Mouse (Mus musculus): ENCODE results near the gene Dpp9.
A peak's percentile ranks its signal among the peaks of the same experiment; 100 is the strongest.
"Not testable (repeated sequence)": the region's sequence is repeated elsewhere in the genome, so short reads cannot be mapped to it uniquely, and the experiment has no call there.

Gene Dpp9

DNA sequence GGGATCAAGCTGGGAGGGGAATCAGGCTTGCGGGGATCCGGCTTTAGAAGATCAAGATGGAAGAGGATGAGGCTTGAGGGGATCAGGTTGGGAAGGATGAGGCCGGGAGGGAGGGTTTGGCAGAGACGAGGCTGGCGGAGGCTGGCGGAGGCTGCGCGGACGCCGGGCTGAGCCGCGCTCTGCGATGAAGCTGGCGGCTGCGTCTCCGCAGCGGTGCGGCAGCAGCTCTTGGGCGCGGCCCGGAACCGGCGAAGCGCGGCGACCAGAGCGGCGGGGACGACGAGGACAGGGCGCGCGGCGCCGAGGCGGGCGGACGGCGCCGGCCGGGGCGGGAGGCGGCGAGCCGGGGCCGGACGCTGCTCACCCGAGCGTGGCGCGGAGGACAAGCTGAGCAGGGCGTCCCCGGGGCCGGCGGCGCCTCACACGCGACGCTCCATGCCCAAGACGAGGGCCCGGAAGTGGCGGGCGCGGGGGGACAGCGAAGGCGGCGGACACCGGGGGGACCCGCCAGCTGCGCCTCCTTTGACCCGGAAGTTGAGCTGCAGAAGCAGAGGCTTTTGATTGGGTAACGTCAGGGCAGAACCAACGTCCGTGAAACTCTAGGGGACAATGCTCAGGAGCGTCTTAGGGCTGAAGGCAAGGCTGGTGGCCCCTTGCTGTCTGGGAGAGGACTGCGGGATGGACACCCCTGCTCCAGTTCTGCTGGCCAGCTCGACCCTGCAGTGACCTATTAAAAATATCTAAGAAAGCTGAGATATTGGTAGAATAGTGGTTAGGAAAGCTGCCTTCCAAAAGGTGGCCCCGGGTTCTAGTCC lies at the start of gene Dpp9:
TSS of gene Dpp9 (minus strand) at position 529 of the 815 bp plus-strand sequence.
- peak; percentile 89 to 91 for DNase-seq

DNA sequence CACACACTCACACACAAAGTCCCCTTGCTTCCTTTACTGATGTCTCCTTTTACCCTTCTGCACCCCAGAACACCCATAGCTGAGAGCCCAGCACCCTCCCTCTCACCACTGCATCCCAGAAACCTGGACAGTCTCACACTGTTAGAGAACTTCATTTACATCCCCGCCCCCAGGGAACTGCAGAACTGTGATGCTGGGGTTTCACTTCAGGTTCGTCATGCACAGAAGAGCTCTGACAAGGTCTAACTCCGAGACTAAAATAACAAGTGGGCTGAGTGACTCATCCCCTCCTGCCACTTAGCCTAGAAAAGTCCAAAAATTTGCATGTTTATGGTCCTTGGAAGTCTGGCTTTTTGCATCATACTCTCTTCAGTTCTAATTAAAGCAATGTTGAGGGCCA lies 47.6 kb upstream of the Dpp9 start:
- no peak for DNase-seq

GRCm38 (mm10) chr17:56265869-56266268 lies 47.2 kb upstream of the Dpp9 start:
- DNase-seq: no peak

GRCm38 (mm10) chr17:56265011-56265410 lies 46.3 kb upstream of the Dpp9 start:
- no peak for DNase-seq

DNA sequence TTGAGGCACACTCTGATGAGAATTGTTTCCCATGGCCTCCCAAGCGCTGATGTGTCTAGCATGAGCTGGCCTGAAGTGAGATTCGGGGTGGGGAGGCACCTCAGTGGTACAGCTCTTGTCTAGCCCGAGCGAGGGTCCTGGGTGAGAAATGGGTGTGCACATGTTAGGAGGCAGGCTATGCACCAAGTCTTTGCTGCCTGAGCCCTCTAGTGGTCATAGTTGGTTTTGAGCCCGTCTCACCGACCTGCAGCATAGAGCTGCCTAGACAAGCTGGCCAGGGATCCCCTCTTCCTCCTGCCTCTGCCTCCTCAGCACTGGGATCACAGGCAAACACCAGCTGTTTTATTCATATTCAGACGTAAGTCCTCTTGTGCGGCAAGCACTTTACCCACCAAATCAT lies 45.3 kb upstream of the Dpp9 start:
- peak; percentile 90 for DNase-seq

- DNase-seq: no peak
These were observed 44.0 kb upstream of the Dpp9 start for GRCm38 (mm10) chr17:56262645-56263094.

DNA sequence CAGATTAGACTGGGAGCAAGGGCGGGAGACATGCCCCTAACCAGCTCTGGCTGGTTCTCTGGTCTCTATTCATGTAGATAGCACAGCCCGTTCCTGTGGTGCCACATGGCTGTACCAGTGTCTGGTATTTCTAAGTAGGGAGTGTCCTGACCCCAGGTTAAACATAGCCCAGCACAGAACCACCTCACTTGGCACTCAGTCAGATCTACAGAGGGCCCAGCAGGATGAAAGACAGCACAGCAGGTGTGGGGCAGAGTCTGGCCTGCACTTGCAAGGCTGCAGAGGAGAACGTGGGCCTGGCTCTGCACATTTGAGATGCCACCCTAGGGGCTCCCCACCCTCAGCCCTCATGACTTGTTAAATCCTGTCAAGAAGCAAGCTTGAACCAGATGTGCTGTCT lies 42.5 kb upstream of the Dpp9 start:
- DNase-seq: peak in 1 of 2 experiments; percentile 23

- DNase-seq: no peak
These were observed 40.8 kb upstream of the Dpp9 start for GRCm38 (mm10) chr17:56259301-56260037.

DNA sequence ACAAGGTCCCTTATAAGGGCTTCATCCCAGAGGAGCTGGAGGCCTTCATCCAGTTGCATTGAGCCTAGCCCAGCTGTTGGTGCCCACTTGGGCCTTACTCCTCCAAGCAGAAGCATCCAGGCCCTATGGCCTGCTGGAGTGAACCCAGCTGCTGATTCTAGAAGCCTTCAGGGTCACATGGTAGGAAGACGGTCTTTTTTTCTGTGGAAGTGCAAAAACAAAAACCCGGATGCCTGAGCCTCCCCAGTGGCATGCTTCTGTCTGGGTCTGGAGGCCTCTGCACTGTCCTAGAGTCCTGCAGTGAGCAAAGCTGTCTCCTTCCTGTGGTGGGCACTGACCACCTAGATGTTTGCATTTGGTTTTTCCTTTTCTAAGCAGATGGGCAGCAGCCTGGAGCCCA lies 40.1 kb upstream of the Dpp9 start:
- not testable (repeated sequence) for DNase-seq

DNA sequence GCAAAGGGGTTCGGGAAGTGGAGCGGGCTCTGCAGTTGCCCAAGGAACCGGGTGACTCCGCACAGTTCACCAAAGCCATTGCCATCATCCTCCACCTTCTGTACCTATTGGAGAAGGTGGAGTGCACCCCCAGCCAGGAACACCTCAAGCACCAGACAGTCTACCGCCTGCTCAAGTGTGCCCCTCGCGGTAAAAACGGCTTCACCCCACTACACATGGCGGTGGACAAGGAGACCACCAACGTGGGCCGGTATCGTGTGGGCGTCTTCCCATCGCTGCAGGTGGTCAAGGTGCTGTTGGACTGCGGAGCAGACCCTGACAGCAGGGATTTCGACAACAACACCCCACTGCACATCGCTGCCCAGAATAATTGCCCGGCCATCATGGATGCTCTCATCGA lies 39.6 kb upstream of the Dpp9 start:
- DNase-seq: not testable (repeated sequence)

- peak in 1 of 2 experiments; percentile 49 for DNase-seq
These were observed 38.6 kb upstream of the Dpp9 start for GRCm38 (mm10) chr17:56257181-56257894.

GRCm38 (mm10) chr17:56256239-56256881 lies 37.7 kb upstream of the Dpp9 start, which contains the start of gene Fem1a:
TSS of gene Fem1a (plus strand) at chr17:56256810.
- DNase-seq: peak; percentile 91 to 94

DNA sequence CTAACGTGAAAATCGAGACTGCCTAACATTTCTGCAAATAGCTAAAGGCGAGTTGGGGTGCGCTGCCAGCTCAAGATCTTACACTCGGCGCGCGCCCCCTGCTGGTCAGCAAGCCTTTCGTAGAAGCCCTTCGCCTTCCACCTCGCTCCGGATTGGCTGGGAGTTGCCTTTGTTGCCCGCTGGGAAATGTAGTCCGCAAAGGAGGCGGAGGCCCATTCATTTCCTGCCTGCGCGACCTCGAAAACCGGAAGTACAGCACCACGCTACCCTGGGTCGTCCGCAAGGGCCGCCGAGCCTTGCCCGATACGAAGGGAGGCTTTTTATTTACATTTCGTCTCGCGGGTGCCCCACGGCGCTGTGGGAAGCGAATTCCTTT lies 37.1 kb upstream of the Dpp9 start:
- DNase-seq: peak; percentile 100

DNA sequence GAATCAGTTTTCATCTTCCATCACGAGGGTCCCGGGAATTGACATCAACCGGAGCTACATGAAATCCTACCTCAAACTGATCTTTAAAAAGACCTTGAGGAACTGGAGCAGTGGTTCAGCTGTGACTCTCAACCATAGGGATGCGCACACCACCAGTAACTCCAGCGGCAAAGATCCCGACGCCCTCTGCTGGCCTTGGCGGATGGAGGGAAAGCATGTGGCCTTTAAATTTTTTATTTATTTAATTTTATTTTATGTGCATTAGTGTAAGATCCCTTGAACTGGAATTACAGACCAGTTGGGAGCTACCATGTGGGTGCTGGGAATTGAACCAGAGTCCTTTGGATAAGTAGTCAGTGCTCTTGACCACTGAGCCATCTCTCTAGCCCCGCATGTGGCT lies 36.7 kb upstream of the Dpp9 start:
- peak; percentile 72 to 79 for DNase-seq

- no peak for DNase-seq
These were observed 36.0 kb upstream of the Dpp9 start for GRCm38 (mm10) chr17:56254695-56255094.

GRCm38 (mm10) chr17:56251136-56251829 lies 32.6 kb upstream of the Dpp9 start:
- DNase-seq: peak; percentile 82 to 90

DNA sequence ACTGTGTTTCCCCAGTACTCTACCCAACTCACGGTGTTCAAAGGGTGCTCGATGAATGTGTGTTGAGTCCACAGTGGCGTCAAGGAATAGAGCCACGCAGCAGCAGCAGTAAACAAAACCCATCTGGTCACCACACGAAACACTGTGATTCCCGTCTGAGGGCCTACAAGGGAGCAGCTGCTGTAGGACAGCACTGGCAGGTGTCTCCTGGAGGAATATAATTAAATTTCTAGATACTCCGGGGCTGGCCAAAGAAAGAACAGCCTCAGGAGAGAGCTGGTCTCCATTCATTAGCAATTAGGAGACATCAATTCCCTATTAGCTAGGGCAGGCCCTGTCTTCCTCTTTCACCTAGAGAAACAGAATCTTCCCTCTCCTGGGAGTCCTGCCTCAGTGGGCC lies 26.9 kb upstream of the Dpp9 start:
- DNase-seq: no peak

DNA sequence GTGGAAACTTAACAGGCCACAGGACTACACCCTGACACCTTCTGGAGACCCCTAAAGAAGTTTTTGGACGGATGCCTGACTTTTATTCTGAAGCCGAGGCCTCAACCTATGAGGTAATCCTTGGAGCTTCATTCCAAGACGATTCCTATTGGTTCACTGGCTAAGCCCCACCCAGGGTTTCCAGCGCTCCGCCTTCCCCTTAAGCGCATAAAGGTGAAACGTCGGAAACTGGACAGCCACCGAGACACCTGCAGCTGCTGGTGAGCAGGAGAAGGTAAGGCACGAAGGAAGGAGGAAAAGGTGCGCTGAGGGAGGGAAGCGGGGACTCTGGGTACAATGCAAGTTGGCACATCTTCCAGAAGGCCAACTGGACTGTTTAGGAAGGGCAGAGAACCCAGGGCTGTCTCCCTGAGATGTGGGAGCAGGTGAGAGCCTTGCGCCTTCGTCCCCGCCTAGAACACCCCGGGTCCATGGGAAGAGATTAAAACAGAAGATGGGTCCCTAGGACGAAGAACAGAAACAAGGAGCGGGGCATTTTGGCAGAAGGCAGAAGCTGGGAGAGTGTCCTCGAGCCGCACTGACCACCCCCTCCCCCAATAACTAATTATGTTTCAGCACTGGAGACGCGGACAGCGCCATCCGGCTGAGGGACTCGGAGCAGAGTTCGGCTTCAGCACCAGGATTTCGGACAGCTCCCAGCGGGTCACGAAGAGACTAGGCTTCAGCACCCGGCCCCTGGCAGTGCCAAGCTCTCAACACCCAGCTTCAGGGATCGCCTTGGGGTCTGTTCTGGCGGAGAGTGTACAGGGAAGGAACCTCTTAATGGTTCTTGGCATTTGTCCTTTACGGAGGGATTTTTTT lies 23.1 kb upstream of the Dpp9 start:
- peak; percentile 89 to 91 for DNase-seq

GRCm38 (mm10) chr17:56233818-56234469 lies 15.2 kb upstream of the Dpp9 start:
- DNase-seq: peak; percentile 97 to 98

DNA sequence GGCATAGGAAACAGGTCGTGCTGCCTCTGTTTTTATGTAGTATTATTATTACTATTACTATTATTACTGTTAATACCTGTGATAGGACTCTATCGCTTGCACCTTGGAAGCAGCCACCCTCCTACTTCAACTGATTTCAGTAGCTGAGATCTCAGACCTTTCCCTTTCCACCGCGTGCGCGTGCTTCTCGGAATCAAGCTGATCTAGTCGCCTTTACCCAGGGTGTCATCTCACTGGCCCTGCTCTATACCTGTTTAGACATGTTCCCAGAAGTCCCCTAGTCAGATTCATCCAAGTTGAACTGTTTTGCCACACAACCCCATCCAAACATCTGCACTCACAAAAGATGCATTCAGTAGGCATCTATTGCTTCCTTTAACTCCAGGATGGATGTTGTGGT lies 14.7 kb upstream of the Dpp9 start:
- peak in 1 of 2 experiments; percentile 54 for DNase-seq

GRCm38 (mm10) chr17:56229943-56230342 lies 11.2 kb upstream of the Dpp9 start:
- no peak for DNase-seq
